Mouse (Mus musculus) kidney, adult 9 months (tissue): ENCODE data around the gene Pacs1.
"Not testable (repeated sequence)": the region's sequence is repeated elsewhere in the genome, so short reads cannot be mapped to it uniquely, and the experiment has no call there.

Source experiments
- DNase-seq: peaks from one replicate; pipeline ENCODE4 v3.0.0; 2022

Gene Pacs1

DNA sequence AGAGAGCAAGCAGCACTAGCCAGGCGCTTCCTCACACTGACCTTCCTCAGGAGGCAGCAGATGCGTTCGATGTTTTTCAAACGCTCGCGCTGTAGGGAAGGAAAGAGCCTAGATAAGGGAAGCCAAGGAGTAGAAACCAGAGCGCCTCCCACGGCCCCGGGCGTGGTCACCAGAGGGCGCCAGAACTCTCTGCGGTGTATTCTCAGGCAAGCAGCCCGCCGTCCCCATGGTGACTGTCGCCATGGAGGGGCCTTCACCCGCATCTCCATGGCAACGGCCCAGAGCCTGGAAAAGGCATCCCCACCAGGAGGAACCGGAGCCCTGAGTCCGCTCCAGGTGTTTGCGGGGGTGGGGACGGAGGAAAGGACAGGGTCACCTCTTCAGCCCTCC lies 178.7 kb downstream of the Pacs1 start:
- peak; percentile 94 for DNase-seq

DNA sequence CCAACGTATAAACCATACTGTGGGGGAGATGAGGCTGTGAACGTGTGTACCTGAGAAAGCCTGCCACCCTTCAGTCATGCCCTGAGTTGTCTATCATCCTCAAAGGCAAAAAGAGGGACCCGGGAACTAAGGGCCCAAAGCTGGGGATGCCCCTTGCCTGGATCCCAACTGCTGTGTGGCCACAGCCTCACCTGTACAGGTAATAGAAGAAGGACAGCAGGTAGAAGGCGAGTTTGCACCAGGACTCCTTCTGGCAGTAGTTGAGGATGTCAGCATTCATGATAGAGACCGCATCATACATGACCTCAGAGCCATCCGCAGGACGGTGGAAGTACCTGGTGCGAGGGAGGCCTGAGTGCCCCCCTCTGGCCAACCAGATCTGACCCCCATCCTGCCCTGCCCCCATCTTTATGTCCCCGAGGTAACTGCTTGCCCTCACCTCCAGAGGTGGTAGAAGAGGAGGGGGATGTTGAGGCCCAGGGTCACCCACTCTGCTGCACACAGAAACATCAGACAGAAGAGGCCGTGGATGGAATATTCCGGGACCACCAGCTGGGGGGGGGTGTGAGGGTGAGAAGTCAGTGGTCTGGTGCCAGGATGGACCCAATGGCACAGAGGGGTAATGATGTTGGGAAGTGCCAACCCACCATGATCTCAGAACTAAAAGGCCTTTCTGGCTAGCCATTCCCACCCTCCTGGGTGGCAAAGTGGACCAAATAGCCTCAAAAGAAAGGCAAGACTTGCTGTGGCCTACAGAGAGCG lies 179.3 kb downstream of the Pacs1 start:
- DNase-seq = no peak

DNA sequence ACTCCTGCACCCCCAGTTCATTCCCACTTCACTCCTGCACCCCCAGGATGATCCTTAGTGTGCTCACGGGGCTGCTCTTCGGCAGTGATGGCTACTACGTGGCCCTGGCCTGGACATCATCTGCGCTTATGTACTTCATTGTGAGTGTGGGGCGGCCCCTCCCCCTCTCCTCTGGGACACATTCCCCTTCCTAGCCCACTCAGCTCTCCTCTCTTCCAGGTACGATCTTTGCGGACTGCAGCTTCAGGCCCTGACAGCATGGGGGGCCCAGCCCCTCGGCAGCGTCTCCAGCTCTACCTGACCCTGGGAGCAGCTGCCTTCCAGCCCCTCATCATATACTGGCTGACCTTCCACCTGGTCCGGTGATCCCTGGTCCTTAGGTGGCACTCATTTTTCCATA lies 180.8 kb downstream of the Pacs1 start:
- no peak for DNase-seq

DNA sequence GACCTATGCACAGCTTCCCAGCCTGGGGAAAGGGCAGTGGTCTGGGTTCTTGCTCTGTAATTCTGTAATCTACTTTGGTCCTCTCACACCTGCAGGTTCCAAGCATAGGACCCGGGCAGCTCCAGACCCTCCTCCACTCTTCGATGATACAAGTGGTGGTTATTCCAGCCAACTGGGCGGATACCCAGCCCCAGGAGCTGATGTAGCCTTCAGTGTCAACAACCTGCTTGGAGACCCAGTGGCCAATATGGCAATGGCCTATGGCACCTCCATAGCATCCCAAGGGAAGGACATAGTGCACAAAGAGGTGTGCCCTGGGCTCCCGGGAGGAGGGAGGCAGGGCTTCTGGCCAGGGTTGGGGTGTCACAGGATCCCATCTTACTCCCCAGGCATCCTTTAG lies 183.6 kb downstream of the Pacs1 start:
- DNase-seq = no peak

DNA sequence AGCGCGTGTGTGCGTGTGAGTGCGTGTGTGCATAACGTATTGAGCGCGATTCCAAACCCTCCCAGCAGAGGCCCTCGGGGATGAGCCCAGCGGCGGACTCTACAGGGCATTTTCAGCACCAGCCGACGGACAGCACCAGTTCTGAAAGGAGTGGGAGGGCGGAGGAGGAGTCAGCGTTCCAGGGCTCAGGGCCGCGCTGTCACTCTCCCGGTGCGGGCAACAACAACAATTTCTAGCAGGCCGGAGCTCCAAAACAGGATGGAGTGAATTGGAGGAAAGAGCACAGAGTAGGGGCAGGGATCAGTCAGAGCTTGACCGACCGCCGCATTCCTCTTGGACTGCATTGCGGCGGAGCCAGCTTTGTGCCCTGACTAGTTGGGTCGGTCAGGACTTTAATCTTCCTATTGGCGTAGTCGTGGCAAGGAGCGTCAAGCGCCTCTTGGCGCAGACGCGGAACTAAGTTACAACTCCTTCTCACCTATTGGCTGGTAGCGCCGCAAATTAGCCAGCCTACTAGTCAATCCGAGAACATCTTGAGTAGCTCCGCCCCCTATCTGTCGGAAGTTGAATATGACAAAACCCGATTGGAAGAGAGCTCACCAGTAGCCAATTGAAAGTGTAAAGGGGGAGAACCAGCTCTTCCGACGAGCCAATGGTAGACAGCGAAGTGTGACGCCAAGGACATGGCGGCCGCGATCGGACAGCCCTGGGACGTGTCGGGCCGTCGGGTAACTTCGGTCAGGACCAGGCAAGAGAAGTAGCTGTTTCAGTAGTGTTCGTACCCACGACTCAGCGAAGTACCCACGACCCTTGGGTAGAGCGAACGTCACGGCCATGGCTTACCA lies 184.8 kb downstream of the Pacs1 start, which contains the start of gene Yif1a:
TSS of gene Yif1a (plus strand) at position 655 of the 845 bp plus-strand sequence.
- DNase-seq = peak; percentile 99

DNA sequence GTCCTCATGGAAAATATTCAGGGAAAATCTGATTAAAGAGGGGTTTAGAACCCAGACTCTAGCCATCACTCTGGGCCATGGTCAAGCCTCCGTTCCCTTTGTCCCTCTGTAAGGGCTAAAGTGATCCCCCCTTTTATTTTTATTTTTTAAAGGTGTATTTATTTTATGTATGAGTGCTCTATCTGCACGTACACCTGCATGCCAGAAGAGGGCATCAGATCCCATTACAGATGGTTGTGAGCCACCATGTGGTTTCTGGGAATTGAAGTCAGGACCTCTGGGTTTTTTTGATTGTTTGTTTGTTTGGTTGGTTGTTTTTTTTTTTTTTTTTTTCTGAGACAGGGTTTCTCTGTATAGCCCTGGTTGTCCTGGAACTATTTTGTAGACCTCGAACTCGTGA lies 186.4 kb downstream of the Pacs1 start:
- not testable (repeated sequence) for DNase-seq

DNA sequence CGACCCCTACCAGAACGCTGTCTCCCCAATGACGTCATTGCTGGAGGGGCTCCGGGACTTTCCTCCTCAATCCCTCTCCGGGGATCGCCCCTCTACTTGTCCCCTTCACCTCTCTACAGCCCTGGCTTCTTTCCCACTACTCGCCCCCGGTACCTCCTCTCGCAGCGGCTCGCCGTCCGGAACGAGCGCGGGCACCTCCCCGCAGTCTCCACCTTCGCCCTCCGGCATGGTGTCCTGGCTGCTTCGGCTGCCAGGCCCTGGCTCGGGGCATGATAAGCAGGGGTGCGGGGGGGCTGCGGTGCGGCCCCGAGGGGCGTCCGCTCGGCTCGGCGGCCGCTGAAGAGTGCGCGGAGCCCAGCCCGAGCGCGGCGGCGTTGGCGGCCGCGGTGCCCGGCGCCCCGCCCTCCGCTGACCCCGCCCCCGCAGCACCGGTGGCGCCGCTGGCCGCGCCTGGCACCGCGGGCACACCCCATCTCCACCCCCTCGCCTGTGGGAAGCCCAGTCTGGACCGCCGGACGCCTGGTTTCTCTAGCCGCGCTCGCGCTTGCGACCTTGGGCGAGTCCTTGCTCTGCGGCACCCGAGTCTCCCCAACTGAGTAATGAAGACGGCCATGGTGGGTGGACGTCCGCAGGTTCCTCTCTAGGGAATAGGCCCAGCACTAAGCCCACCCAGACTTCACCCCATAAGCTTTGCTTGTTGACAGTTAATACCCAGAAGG lies 187.6 kb downstream of the Pacs1 start, which contains the start of gene Tmem151a:
TSS of gene Tmem151a (minus strand) at position 387 of the 719 bp plus-strand sequence.
- DNase-seq = peak; percentile 56

DNA sequence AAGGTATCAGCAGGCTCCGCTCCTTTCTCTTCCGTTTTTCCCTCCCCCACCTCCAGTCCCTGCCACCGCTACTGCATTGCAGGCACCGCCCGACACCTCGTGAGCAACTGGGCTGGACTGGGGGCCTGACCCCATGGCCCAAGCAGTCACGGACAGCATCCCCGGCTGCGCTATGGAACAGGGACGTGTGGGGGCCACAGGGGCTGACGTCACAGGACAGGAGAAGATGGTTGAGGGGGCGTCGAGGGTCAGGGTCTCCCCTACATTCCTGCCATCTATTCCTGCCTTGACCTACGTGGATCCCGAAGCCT lies 188.1 kb downstream of the Pacs1 start:
- no peak for DNase-seq

DNA sequence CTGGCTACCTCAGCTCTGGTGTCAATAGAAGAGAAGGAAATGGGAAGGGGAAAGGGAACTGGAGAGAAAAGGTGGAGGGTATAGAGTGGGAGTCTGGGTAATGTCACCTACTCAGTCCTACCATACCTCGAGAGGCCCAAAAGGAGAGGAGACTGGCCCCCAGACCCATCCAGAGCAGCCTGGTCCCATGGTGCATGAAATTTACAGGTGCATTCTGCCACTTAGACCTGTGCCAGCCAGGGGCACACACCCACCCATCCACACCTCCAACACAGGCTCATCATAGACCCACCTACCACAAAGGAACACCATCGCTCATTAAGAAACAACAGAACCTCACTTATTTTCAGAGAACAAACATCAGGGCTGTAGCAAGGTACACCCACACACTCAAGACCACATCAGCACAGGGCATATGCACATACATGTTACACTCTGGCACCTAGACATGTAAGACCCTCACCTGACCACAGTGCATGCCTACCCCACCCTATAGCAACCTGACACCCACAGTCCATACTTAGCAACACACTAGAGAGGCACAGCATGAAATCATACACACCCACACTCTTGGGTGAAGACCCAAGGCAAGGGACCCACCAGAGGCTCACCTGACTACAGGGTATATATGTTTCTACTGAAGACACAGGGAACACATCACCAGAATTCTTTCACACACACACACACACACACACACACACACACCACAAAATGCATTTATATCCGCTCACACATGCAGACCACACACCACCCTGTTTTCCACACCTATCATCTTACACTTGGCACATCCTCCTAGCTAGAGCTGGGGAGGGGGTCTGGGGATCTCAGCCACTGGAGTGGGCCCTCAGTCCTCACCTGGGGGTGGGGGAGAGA lies 188.7 kb downstream of the Pacs1 start:
- DNase-seq = no peak
